Comparison of ENCODE assay signal across 26 mouse cellular contexts in genomic region chrX:143922070-143922469, GRCm38 (mm10). TPM values are rescaled to one million over a fixed set of nuclear protein-coding genes. Genes with fewer than 3 reads are reported as not detected.
"Had no signal": no experiment of that assay in that cellular context is flagged by ENCODE, and none has a peak within 500 bp of the region (broad histone marks: within the 10 kb centered on the region; RNA-seq: fewer than 3 reads in every experiment).

No protein-coding gene starts in this region.

- ATAC-seq: forebrain, embryonic 13.5 days; forebrain, embryonic 14.5 days; forebrain, embryonic 15.5 days; forebrain, embryonic 16.5 days; forebrain, postnatal 0 days had no signal

- DNase-seq: cerebellum, adult 8-10 months; cerebellum, adult 9-10 months; cerebellum, adult 9-11 months; cerebellum, postnatal 10 days; cerebellum, postnatal 14 days; cerebellum, postnatal 25 days; cerebellum, postnatal 36 days; embryo, embryonic 11 days; forebrain, postnatal 0 days; gastrocnemius, adult 2 months; gastrocnemius, postnatal 10 days; gastrocnemius, postnatal 14 days; gastrocnemius, postnatal 25 days; gastrocnemius, postnatal 36 days; heart, adult 11 months; heart, adult 18-20 months; heart, adult 2 months had no signal

RNA-seq across cellular contexts. Expression of gene Dcx, which starts 11.0 kb away (rescaled TPM):
- total RNA-seq: common myeloid progenitor, adult 5-6 weeks; gastrocnemius, adult 18-20 months; gastrocnemius, adult 2 months; gastrocnemius, adult 8-10 months; gastrocnemius, postnatal 36 days; granulocyte monocyte progenitor cell, adult 5-6 weeks; heart, adult 18-20 months; heart, adult 2 months; heart, adult 8-10 months had no signal
